Mouse (Mus musculus) forebrain, embryonic 16.5 days (tissue): ENCODE results near the gene Tfg. TPM values are rescaled to one million over a fixed set of nuclear protein-coding genes. Genes with fewer than 3 reads are reported as not detected.

Experiments used
- ATAC-seq: fragments of 200-750 bp; cut with Nextera tagmentation; 2 replicates; pipeline ENCODE4 v1.8.0; 2017; ENCODE audit warnings: mild to moderate bottlenecking, moderate library complexity
- H3K27ac ChIP-seq: fragments of 300-500 bp; sonication (generic); 2 replicates; pipeline ENCODE4 v1.5.1; 2014; ENCODE audit warnings: low read length, control low read depth
- H3K27me3 ChIP-seq: fragments of 300-500 bp; sonication (generic); replicated peaks from 2 replicates; pipeline ENCODE4 v1.6.1; 2014; ENCODE audit warnings: low read length; ENCODE audit not compliant: control insufficient read depth, insufficient read depth
- H3K36me3 ChIP-seq: fragments of 300-500 bp; sonication (generic); 2 replicates; pipeline ENCODE4 v1.6.1; 2014; ENCODE audit not compliant: control insufficient read depth, insufficient read depth
- H3K4me1 ChIP-seq: fragments of 300-500 bp; sonication (generic); replicated peaks from 2 replicates; pipeline ENCODE4 v1.6.1; 2014; ENCODE audit warnings: low read length; ENCODE audit not compliant: control insufficient read depth, insufficient read depth
- H3K4me2 ChIP-seq: fragments of 300-500 bp; sonication (generic); 2 replicates; pipeline ENCODE4 v1.6.1; 2014; ENCODE audit warnings: mild to moderate bottlenecking, low read length, control low read depth
- H3K4me3 ChIP-seq: fragments of 300-500 bp; sonication (generic); replicated peaks from 2 replicates; pipeline ENCODE4 v1.5.1; 2014; ENCODE audit warnings: mild to moderate bottlenecking, low read length, control low read depth
- H3K9ac ChIP-seq: fragments of 300-500 bp; sonication (generic); replicated peaks from 2 replicates; pipeline ENCODE4 v1.6.1; 2014; ENCODE audit warnings: low read depth, low read length, control low read depth
- H3K9me3 ChIP-seq: fragments of 300-500 bp; sonication (generic); 2 replicates; pipeline ENCODE4 v1.6.1; 2016; ENCODE audit warnings: low read length; ENCODE audit not compliant: control insufficient read depth
- WGBS: fragments of 180-500 bp; shearing (Covaris S2); extraction: QIAGEN DNeasy Blood & Tissue Kit; methylation state at CpG from one replicate; pipeline ENCODE4 v1.1.7; 2014; 5-methylcytosine and 5-hydroxymethylcytosine counted together
- polyA plus RNA-seq: library from polyadenylated mRNA; unstranded; fragments of >200 nt; fragmentation: Nextera tagmentation; extraction: Ambion mirVana; gene quantifications from 2 replicates; pipeline ENCODE4 v1.2.1, GENCODE M21; 2015

Tfg gene
- polyA plus RNA-seq, result 150 and 156 TPM in 2 replicates

- peak; percentile 98 for ATAC-seq
- Histone ChIP-seq H3K36me3 (no peaks in the 10 kb centered on the region), H3K9me3 (no peaks in the 10 kb centered on the region), H3K27me3 (no peaks in the 10 kb centered on the region), H3K4me1 (peaks cover 13% of the 10 kb centered on the region), H3K4me3 (peak within 1 kb of the TSS; percentile 80), H3K9ac (peak within 1 kb of the TSS; percentile 88), H3K27ac (peak within 1 kb of the TSS; percentile 94), H3K4me2 (peak within 1 kb of the TSS; percentile 67)
- under 1% methylated on average over 61 of the region's 62 CpGs for WGBS
These were observed at the start of gene Tfg for GRCm38 (mm10) chr16:56717224-56718200. Gene Tfg (minus strand): TSS chr16:56717450.

DNA sequence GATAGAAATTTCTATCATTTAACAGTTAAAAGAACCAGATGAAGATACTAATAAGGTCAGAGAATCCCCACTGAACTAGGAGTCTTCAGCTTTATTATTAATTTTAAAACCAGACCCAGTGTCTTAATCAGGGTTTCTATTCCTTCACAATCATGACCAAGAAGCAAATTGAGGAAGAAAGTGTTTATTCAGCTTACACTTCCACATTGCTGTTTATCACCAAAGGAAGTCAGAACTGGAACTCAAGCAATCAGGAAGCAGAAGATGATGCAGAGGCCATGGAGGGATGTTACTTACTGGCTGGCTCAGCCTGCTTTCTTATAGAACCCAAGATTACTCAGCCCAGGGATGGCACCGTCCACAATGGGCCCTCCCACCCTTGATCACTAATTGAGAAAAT is 11.8 kb upstream of the Tfg start:
- 43% methylated on average over 1 of the region's 1 CpGs for WGBS

GRCm38 (mm10) chr16:56724927-56725326 is 7.7 kb upstream of the Tfg start:
- no peak overlapping the region for H3K9ac ChIP-seq
- no peaks in the 10 kb centered on the region for H3K9me3 ChIP-seq
- no peak for ATAC-seq
- H3K27ac ChIP-seq, result no peak overlapping the region
- no peak overlapping the region for H3K4me2 ChIP-seq
- 87% methylated on average over 10 of the region's 10 CpGs for WGBS
- no peaks in the 10 kb centered on the region for H3K27me3 ChIP-seq
- H3K36me3 ChIP-seq, result no peaks in the 10 kb centered on the region
- no peak overlapping the region for H3K4me3 ChIP-seq
- no peaks in the 10 kb centered on the region for H3K4me1 ChIP-seq

More for the DNA sequence above, 11.8 kb upstream of the Tfg start:
- Histone ChIP-seq H3K9ac (no peak overlapping the region), H3K4me3 (no peak overlapping the region), H3K36me3 (no peaks in the 10 kb centered on the region), H3K4me2 (no peak overlapping the region), H3K27ac (no peak overlapping the region), H3K27me3 (no peaks in the 10 kb centered on the region), H3K9me3 (no peaks in the 10 kb centered on the region), H3K4me1 (no peaks in the 10 kb centered on the region)
- no peak for ATAC-seq

DNA sequence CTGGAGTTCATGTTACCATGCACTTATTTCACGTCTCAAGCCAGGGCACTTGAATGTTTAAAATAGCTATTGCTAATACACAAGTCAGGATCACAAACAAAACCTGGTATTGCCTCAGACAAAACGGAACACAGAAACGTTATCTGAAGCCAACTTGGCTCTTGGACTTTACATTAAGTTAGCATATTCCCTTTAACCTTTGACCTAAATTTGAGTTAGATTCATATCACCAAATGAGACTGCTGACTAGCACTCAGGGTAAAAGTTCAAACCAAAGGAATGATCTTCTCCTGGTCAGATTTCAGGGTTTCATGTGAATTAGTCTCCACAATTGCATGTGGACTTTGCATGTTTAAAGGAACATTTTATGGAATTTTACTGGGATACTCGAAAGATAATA is 5.1 kb upstream of the Tfg start:
- H3K27me3 ChIP-seq, result no peaks in the 10 kb centered on the region
- WGBS, result 85% methylated on average over 4 of the region's 4 CpGs
- H3K36me3 ChIP-seq, result no peaks in the 10 kb centered on the region
- no peaks in the 10 kb centered on the region for H3K9me3 ChIP-seq
- H3K4me1 ChIP-seq, result no peaks in the 10 kb centered on the region; the same call in 1 of the 2 replicates
- H3K4me3 ChIP-seq, result no peak overlapping the region
- H3K4me2 ChIP-seq, result no peak overlapping the region
- H3K9ac ChIP-seq, result no peak overlapping the region
- H3K27ac ChIP-seq, result no peak overlapping the region
- ATAC-seq, result no peak

- Histone ChIP-seq H3K9ac (no peak overlapping the region), H3K27ac (no peak overlapping the region), H3K36me3 (no peaks in the 10 kb centered on the region), H3K4me2 (no peak overlapping the region), H3K4me1 (peaks cover 13% of the 10 kb centered on the region), H3K27me3 (no peaks in the 10 kb centered on the region), H3K9me3 (no peaks in the 10 kb centered on the region), H3K4me3 (no peak overlapping the region)
- no peak for ATAC-seq
These were observed 1.8 kb upstream of the Tfg start for GRCm38 (mm10) chr16:56719031-56719430.

GRCm38 (mm10) chr16:56716557-56717179 is 582 bp downstream of the Tfg start:
- Histone ChIP-seq H3K36me3 (peaks cover 2% of the 10 kb centered on the region; the same call in 1 of the 2 replicates), H3K4me3 (peak overlapping the region; percentile 80), H3K27ac (peak overlapping the region; percentile 94), H3K9ac (peak overlapping the region; percentile 88), H3K4me2 (peak overlapping the region; percentile 67), H3K4me1 (peaks cover 13% of the 10 kb centered on the region), H3K9me3 (no peaks in the 10 kb centered on the region), H3K27me3 (no peaks in the 10 kb centered on the region)
- WGBS, result 0% methylated on average over 32 of the region's 38 CpGs
- no peak; the same call in none of the 2 replicates for ATAC-seq

- Histone ChIP-seq H3K9ac (no peak overlapping the region), H3K4me3 (no peak overlapping the region), H3K4me2 (0 out of 2 replicates have a peak overlapping the region, but pooled peaks have one; percentile 8), H3K36me3 (peaks cover 2% of the 10 kb centered on the region; the same call in 1 of the 2 replicates), H3K27me3 (no peaks in the 10 kb centered on the region), H3K27ac (no peak overlapping the region), H3K9me3 (no peaks in the 10 kb centered on the region), H3K4me1 (peaks cover 13% of the 10 kb centered on the region)
- 88% methylated on average over 3 of the region's 3 CpGs for WGBS
- no peak for ATAC-seq
These were observed 1.6 kb downstream of the Tfg start for GRCm38 (mm10) chr16:56715608-56716007.

DNA sequence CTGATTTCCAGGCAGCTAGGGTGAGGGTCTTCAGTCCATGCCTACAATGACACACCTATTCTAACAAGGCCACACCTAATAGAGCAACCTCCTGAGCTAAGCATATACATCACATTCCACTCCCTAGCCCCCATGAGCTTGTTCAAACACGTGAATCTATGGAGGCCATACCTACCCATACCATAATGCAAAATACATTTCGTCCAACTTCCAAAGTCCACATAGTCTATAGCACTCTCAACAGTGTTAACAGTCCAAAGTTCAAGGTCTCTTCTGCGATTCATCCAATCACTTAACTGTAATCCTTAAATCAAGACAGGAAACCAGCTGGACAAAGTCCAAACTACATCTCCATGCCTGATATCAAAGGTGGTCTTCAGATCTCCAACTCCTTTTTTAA is 7.2 kb downstream of the Tfg start:
- no peak for ATAC-seq
- Histone ChIP-seq H3K36me3 (peaks cover 7% of the 10 kb centered on the region; the same call in 1 of the 2 replicates), H3K27ac (no peak overlapping the region), H3K4me3 (no peak overlapping the region), H3K4me2 (no peak overlapping the region), H3K9me3 (no peaks in the 10 kb centered on the region), H3K4me1 (no peaks in the 10 kb centered on the region), H3K9ac (no peak overlapping the region), H3K27me3 (no peaks in the 10 kb centered on the region)
- WGBS, result over 99% methylated on average over 3 of the region's 3 CpGs

DNA sequence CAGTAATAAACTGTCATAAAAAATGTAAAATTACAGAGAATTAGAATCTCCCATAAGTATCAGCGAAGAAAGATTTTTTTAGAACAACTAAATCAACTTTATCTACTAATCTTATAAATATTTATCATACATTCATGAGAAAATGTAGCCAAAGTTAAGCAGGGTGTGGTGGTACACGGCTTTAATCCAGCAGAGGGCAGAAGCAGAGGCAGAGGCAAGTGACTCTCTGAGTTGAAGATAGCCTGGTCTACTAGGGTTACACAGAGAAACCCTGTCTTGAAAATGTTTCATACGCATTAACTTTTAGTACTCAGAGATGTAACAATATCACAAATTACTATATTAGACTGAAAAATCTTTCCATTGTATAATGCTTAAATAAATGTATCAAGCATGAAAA is 11.5 kb downstream of the Tfg start:
- no peak overlapping the region for H3K4me2 ChIP-seq
- no peak overlapping the region for H3K27ac ChIP-seq
- no peaks in the 10 kb centered on the region for H3K27me3 ChIP-seq
- no peaks in the 10 kb centered on the region for H3K4me1 ChIP-seq
- 88% methylated on average over 3 of the region's 3 CpGs for WGBS
- no peak for ATAC-seq
- no peaks in the 10 kb centered on the region for H3K9me3 ChIP-seq
- no peak overlapping the region for H3K9ac ChIP-seq
- H3K36me3 ChIP-seq, result peaks cover 12% of the 10 kb centered on the region; the same call in 1 of the 2 replicates
- no peak overlapping the region for H3K4me3 ChIP-seq
